Mouse (Mus musculus) liver, adult (tissue): ENCODE results near the gene Nktr.

Experiments
- GATA4 ChIP-seq: IDR thresholded peaks from 2 replicates; pipeline ENCODE4 v1.6.1; 2014; ENCODE audit warnings: mild to moderate bottlenecking, low read length; ENCODE audit not compliant: insufficient replicate concordance

Gene Nktr

DNA sequence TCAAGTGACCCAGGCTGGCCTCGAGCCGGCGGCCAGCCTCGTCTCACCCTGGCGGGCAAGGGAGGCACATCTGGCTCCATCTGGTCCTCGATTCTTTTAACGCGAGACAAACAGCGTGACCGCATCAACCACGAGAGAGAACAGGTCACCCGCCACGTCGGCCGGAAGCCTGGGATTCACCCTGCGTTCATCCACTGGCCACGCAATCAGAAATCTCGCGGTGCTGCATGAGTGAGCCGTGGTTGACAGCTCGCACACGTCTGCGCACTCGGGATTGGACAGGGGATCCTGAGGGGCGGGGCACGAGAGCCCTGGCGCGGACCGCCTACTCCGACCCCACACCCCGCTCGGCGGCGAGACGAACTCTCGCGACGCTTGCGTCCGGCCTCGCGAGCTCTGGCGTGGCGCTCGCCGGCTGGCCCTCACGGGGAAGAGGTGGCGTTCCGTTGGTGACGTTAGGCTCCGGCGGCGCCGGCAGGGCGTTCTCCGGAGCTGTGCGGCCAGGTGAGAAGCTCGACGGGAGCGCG, at the start of gene Nktr:
Gene Nktr (plus strand): TSS at position 378 of the 527 bp plus-strand sequence.
- TF ChIP-seq GATA4, result no peak

- TF ChIP-seq GATA4, result no peak
These were observed 49.6 kb upstream of the Nktr start for GRCm38 (mm10) chr9:121669348-121669791.

GRCm38 (mm10) chr9:121671300-121671699, 47.7 kb upstream of the Nktr start:
- TF ChIP-seq GATA4, result no peak

DNA sequence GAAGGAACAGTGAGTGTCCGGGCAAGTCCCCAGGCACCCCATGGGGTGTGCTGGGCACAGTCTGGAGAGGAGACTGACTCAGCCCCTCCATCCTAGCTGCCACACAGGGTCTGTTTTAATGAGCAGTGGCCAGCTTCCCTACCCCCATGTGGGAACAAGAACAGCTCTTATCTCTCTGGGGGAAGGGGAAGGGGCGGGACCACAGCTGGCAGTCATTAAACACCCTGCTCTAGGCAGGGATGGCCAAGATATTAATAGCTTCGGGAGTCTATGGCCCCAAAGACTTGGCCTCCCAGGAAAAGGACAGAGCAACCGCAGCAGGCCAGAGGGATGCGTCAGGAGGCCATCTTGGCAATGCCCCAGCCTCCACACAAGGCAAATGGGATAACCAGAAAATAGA, 46.7 kb upstream of the Nktr start:
- peak; percentile 82; the same call in 1 of the 2 replicates for TF ChIP-seq GATA4

DNA sequence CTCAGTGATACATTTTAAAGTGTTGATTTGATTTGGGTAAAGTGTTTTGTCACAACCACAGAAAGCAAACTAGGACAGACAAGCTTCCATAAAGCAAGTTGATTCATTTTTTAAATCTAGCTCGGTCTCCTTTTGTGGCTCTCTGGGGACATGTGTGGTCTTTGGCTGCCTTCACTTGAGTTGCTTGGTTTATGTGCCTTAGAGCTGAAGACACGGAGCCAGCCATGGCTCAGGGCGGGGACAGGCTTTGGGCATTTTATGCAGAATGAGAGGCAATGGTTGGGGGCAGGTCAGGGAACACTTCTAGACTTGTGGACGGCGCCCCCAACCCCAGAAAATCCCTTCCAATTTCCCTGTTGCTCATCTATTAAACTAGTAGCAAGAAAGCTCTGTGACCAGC, 45.3 kb upstream of the Nktr start:
- no peak for TF ChIP-seq GATA4

GRCm38 (mm10) chr9:121675011-121675410, 44.0 kb upstream of the Nktr start:
- no peak for TF ChIP-seq GATA4

DNA sequence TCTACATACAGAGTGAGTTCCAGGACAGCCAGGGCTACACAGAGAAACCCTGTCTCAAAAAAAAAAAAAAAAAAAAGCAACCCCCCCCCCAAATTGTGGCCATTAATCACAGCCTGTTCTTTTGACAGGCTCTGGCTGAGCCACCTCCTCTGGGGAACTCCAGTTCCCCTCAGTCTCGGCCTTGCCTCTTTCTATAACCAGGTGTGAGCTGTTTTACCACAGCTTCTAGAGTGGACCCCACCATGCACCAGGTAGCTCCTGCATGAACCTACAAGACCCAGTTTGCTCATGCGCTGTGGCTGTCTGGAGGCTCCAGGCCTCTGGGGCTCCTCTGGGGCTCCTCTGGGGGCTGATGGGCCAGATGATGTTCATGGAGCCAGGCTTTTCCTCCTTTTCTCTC, 43.4 kb upstream of the Nktr start:
- no peak for TF ChIP-seq GATA4

GRCm38 (mm10) chr9:121677069-121677468, 41.9 kb upstream of the Nktr start:
- TF ChIP-seq GATA4, result no peak; the same call in 1 of the 2 replicates

DNA sequence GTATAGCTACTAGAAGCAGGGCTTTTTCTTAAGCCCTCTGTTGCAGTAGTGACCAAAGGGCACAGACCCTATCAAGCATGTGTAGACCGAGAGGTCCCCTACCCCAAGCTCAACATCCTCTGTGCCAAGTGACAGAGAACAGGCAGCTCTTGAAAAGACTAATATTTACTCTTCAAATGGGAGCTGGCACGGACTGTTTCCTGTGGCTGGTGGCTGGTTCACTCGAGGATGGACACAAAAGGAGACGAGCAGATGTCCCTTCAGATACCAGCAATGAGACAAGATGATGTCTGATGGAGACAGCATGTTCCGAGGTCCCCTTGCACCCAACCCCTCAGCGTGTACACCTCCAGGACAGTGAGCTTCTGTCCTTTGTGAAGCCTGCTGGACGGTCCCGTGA, 41.5 kb upstream of the Nktr start:
- TF ChIP-seq GATA4, result 0 out of 2 replicates have a peak, but pooled peaks have one; percentile 29

- no peak for TF ChIP-seq GATA4
These were observed 39.4 kb upstream of the Nktr start for GRCm38 (mm10) chr9:121679549-121679948.

DNA sequence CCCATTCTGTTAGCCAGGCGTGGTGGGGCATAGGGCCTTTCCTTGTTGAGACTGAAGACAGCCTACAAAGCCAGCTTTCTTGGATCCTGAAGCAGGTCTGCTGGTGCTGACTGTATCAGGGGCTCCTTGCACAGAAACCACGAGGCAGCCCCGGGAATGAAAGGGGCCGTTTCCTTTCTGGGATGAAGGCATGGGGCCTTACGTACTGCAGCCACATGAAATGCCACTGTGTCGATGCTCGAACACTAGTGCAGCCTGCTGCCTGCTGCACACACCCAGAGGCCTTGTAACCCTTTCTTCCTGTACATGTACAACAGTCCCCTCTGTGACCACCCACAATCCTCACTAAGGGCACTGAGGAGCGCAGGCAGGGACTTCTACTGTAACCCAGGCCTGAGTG, 37.8 kb upstream of the Nktr start:
- TF ChIP-seq GATA4, result no peak

DNA sequence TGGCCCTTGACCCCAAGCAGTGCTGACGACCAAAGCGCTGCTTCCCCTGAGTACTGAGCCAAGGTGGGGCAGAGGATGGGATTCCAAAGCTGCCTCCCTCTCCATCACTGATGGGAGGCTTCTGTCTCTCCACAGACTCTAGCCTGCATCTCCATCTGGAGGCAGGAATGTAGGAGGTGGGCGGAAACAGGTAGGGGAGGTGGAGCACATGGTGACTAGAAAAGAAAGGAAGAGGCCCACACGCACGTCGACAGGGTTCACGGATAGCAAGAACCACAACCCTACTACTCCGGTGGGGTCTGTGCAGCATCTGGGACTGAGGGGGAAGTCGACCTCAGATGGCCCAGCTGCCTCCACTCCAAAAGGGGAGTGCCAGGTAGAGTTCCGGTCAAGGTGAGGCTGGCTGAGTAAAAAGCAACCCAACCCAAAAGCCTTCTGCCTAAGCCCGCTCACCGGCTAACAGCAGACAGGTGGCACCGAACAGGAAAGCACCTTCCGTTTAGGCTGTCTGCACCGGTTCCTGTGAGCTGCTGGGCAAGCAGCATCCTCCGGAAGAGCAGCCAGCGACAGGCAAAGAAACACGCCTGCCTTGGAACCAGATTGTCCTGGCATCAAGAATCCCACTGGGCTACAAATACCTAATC, 36.8 kb upstream of the Nktr start:
- TF ChIP-seq GATA4, result no peak

- TF ChIP-seq GATA4, result no peak
These were observed 34.3 kb upstream of the Nktr start for GRCm38 (mm10) chr9:121684702-121685101.

DNA sequence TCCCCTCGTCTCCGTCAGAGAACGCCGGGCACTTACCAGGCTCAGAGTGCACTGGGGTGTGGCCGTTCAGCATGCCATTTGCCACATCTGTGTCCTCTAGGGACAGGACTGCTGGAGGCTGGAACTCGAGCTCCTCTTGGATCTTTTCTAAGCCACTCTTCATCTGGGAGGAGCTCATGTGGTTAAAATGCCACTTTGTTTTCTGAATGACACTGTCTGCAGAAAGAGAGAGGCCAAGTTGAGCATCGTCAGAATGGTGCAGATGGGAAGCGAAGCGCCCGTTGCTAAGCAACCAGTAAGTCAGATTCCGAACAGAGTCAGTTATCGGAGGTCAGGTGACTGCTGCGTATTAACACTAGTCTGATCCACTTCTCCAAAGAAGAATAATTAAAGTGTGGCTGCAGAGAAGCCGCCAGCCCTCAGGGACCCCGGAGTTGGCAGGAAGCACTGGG, 28.7 kb upstream of the Nktr start:
- no peak for TF ChIP-seq GATA4

DNA sequence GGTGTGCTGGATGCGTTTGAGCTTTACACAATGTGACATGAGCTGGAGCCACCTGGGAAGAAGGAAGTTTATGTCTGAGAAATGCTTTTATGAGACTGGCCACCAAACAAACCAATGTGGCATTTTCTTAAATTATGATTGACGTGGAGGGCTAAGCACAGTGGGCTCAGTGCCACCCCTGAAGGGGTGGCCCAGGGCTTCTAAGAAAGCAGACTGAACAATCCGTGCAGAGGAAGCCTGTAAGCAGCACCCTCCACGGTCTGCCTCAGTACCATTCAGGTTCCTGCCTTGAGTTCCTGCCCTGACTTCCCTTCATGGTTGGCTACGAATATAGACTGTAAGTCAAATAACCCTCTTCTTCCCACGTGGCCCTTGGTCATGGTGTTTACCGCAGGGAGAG, 28.2 kb upstream of the Nktr start:
- no peak for TF ChIP-seq GATA4

DNA sequence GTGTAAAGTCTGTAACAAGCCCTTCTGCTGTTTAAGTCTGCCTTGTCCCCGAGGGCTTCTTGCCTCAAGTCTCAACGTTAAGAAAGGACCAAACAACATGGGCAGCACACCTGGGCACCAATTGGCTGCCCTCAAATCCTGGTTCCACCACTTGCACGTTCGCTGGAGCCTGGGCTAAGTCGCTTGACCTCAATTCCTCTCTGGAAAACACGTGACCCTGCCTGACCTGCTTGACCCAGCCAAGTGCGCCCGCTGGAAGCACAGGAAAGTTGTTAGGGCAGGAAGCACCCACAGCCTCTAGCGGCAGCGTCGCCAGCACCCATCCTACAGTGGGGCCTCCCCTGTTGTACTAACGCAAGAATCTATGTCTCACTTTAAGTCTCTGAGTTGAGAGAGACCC, 24.2 kb upstream of the Nktr start:
- TF ChIP-seq GATA4, result no peak

- no peak for TF ChIP-seq GATA4
These were observed 22.3 kb upstream of the Nktr start for GRCm38 (mm10) chr9:121696626-121697025.
